Mouse (Mus musculus) CH12.LX (cell line): ENCODE results near the gene Btbd9. TPM values are rescaled to one million over a fixed set of nuclear protein-coding genes. Genes with fewer than 3 reads are reported as not detected.

ENCODE experiments used
- DNase-seq: peaks from one replicate; pipeline ENCODE4 v3.0.0-alpha.2; 2013; ENCODE audit errors: extremely low read depth
- H3K27ac ChIP-seq: 2 replicates; pipeline ENCODE4 v1.5.1; 2012; ENCODE audit warnings: low read depth, mild to moderate bottlenecking, control low read depth, moderate library complexity; ENCODE audit not compliant: insufficient read depth
- H3K27me3 ChIP-seq: replicated peaks from 2 replicates; pipeline ENCODE3; 2012; ENCODE audit warnings: inconsistent platforms
- H3K36me3 ChIP-seq, 2 experiments: replicated peaks in 1 of 2; 2 replicates each; pipeline versions ENCODE3 to v1.6.1; 2012; ENCODE audit warnings: inconsistent platforms in 1 of 2, low read length in 1 of 2, mild to moderate bottlenecking in 1 of 2, mixed read lengths in 1 of 2, moderate library complexity in 1 of 2; ENCODE audit not compliant: control insufficient read depth in 1 of 2, insufficient read depth in 1 of 2
- H3K4me1 ChIP-seq, 2 experiments: 2 replicates each; pipeline ENCODE4 v1.6.1; 2012; ENCODE audit warnings: inconsistent platforms in 1 of 2, moderate library complexity in 1 of 2; ENCODE audit not compliant: insufficient read depth in 2 of 2, control insufficient read depth in 1 of 2
- H3K4me2 ChIP-seq: 2 replicates; pipeline ENCODE4 v1.6.1; 2012; ENCODE audit warnings: low read depth, mild to moderate bottlenecking, control low read depth; ENCODE audit not compliant: poor library complexity, insufficient read depth, severe bottlenecking
- H3K4me3 ChIP-seq, 3 experiments: fragments of 150-350 bp in 1 of 3; sonication (generic) in 1 of 3; replicated peaks in 1 of 3; 2 replicates each; pipeline versions ENCODE3 to v1.5.1; 2011 to 2012; ENCODE audit warnings: low read depth in 2 of 3, low read length in 2 of 3, mild to moderate bottlenecking in 2 of 3, moderate library complexity in 2 of 3, control low read depth in 1 of 3, improper control_type of control experiment in 1 of 3, inconsistent platforms in 1 of 3, mixed read lengths in 1 of 3; ENCODE audit not compliant: poor library complexity in 1 of 3
- H3K79me2 ChIP-seq: replicated peaks from 2 replicates; pipeline ENCODE4 v1.6.1; 2012; ENCODE audit warnings: mild to moderate bottlenecking, moderate library complexity; ENCODE audit not compliant: control insufficient read depth, poor library complexity, insufficient read depth, severe bottlenecking; ENCODE audit errors: extremely low read depth
- H3K9ac ChIP-seq: 2 replicates; pipeline ENCODE4 v1.6.1; 2012; ENCODE audit warnings: low read depth, mild to moderate bottlenecking, control low read depth, moderate library complexity; ENCODE audit not compliant: insufficient read depth
- H3K9me3 ChIP-seq: replicated peaks from 2 replicates; pipeline ENCODE3; 2012; ENCODE audit warnings: low read length, inconsistent platforms, mixed read lengths
- E2F4 ChIP-seq: IDR thresholded peaks from 2 replicates; pipeline ENCODE4 v1.6.1; 2011; ENCODE audit warnings: low read depth, low read length, improper control_type of control experiment; ENCODE audit not compliant: insufficient replicate concordance
- ELF1 ChIP-seq: IDR thresholded peaks from 2 replicates; pipeline ENCODE4 v1.6.1; 2014; ENCODE audit warnings: low read depth, mild to moderate bottlenecking, inconsistent platforms, low read length, improper control_type of control experiment
- GABPA ChIP-seq: IDR thresholded peaks from 2 replicates; pipeline ENCODE4 v1.6.1; 2012; ENCODE audit warnings: low read depth, low read length, improper control_type of control experiment, inconsistent platforms; ENCODE audit not compliant: insufficient replicate concordance
- IRF4 ChIP-seq: IDR thresholded peaks from 2 replicates; pipeline ENCODE4 v1.6.1; 2014; ENCODE audit warnings: low read depth, mild to moderate bottlenecking, inconsistent platforms, low read length, improper control_type of control experiment
- JUND ChIP-seq: conservative IDR thresholded peaks from 2 replicates; pipeline ENCODE4 v1.6.1; 2011; ENCODE audit warnings: low read depth, low read length, improper control_type of control experiment
- MAX ChIP-seq: IDR thresholded peaks from 2 replicates; pipeline ENCODE4 v1.6.1; 2011; ENCODE audit warnings: low read length, improper control_type of control experiment
- MAZ ChIP-seq: IDR thresholded peaks from 2 replicates; pipeline ENCODE4 v1.6.1; 2012; ENCODE audit warnings: low read depth, mild to moderate bottlenecking, inconsistent platforms, low read length, improper control_type of control experiment, moderate library complexity
- MEF2A ChIP-seq: IDR thresholded peaks from 2 replicates; pipeline ENCODE4 v1.6.1; 2014; ENCODE audit warnings: low read depth, mild to moderate bottlenecking, inconsistent platforms, low read length, improper control_type of control experiment, borderline replicate concordance
- MYC ChIP-seq: IDR thresholded peaks from 2 replicates; pipeline ENCODE4 v1.6.1; 2011; ENCODE audit warnings: low read depth, mild to moderate bottlenecking, improper control_type of control experiment, low read length
- PAX5 ChIP-seq: IDR thresholded peaks from 2 replicates; pipeline ENCODE4 v1.6.1; 2012; ENCODE audit warnings: low read length, inconsistent platforms, mixed read lengths
- SIN3A ChIP-seq: IDR thresholded peaks from 2 replicates; pipeline ENCODE4 v1.6.1; 2012; ENCODE audit warnings: low read length, improper control_type of control experiment, inconsistent platforms
- UBTF ChIP-seq: IDR thresholded peaks from 2 replicates; pipeline ENCODE4 v1.6.1; 2012; ENCODE audit warnings: low read depth, mild to moderate bottlenecking, inconsistent platforms, low read length, improper control_type of control experiment, moderate library complexity
- ZC3H11A ChIP-seq: IDR thresholded peaks from 2 replicates; pipeline ENCODE4 v1.6.1; 2012; ENCODE audit warnings: low read depth, mild to moderate bottlenecking, inconsistent platforms, low read length, improper control_type of control experiment
- ZKSCAN1 ChIP-seq: IDR thresholded peaks from 2 replicates; pipeline ENCODE4 v1.6.1; 2012; ENCODE audit warnings: low read depth, inconsistent platforms, low read length, improper control_type of control experiment, borderline replicate concordance
- ZNF384 ChIP-seq: IDR thresholded peaks from 2 replicates; pipeline ENCODE4 v1.6.1; 2012; ENCODE audit warnings: low read depth, low read length, improper control_type of control experiment, inconsistent platforms
- dilution Hi-C: fragments of 300-500 bp; cut with MboI; formaldehyde crosslinking; loops from 2 replicates; pipeline ENCODE4 v1.14.3; 2020; ENCODE audit warnings: low sequenced_read_pairs; ENCODE audit not compliant: extremely low pct_unique_long_range_greater_than_20kb, extremely low pct_ligation_motif_present
- in situ Hi-C: fragments of 300-500 bp; cut with MboI; formaldehyde crosslinking; loops from 3 replicates; pipeline ENCODE4 v1.14.3; 2019; ENCODE audit warnings: low sequenced_read_pairs, low pct_ligation_motif_present, low pct_unique_long_range_greater_than_20kb, mixed read lengths
- polyA plus RNA-seq: library from polyadenylated mRNA; unstranded; fragments of >175 nt; gene quantifications from 2 replicates; pipeline ENCODE4 v1.2.1, GENCODE M21; 2012; ENCODE audit warnings: low read depth; ENCODE audit not compliant: insufficient read length
- total RNA-seq, 2 experiments: library from RNA; depleted of rRNA; stranded (reverse); fragments of 300-350 nt in 1 of 2; fragments of >200 nt in 1 of 2; gene quantifications; 2 replicates each; pipeline ENCODE4 v1.2.3; 2012 to 2014

Btbd9 gene
- total and polyA plus RNA-seq, 3 experiments = 19.3 to 25.4 (median 20.0) TPM

GRCm38 (mm10) chr17:30241061-30241460, 335.2 kb downstream of the Btbd9 start:
- Histone ChIP-seq H3K9me3 (no peaks in the 10 kb centered on the region), H3K4me2 (no peak overlapping the region), H3K27ac (no peak overlapping the region), H3K79me2 (no peaks in the 10 kb centered on the region), H3K4me1 (peaks cover 0 to 14% of the 10 kb centered on the region in 2 experiments; a peak in 2 of 4 replicates), H3K4me3 (no peak overlapping the region), H3K27me3 (no peaks in the 10 kb centered on the region), H3K36me3 (peaks cover 0 to 28% of the 10 kb centered on the region in 2 experiments), H3K9ac (no peak overlapping the region)
- in situ Hi-C loops = loop anchor here (25.0 kb wide), 1 partner anchor 196 kb away; no protein-coding TSS in a partner anchor
- no peak for TF ChIP-seq PAX5
- dilution Hi-C loops = no loop called here
- no peak for DNase-seq

DNA sequence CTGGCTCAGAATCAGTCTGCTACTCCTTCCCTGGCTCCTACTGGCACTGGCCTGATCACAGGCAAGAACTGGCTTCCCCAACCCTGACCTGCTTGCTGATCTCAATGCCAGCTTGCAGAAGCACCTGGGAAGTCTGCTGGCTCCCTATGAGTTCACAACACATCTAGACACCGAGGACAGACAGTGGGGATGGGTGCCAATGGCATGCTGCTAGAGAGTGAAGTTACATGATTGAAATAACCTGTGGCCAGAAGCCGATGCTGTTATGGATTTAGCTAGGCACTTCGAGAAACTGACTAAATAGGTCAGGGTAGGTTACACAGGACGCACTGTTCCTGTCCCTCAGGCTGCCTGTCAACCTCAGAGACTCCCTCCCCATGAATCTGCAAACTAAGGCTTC, 335.6 kb downstream of the Btbd9 start:
- Histone ChIP-seq H3K27ac (no peak overlapping the region), H3K27me3 (no peaks in the 10 kb centered on the region), H3K36me3 (peaks cover 0 to 27% of the 10 kb centered on the region in 2 experiments), H3K9me3 (no peaks in the 10 kb centered on the region), H3K4me3 (no peak overlapping the region), H3K4me2 (no peak overlapping the region), H3K4me1 (peaks cover 0 to 14% of the 10 kb centered on the region in 2 experiments; a peak in 2 of 4 replicates), H3K9ac (no peak overlapping the region), H3K79me2 (no peaks in the 10 kb centered on the region)
- TF ChIP-seq IRF4 (no peak), SIN3A (no peak), ZKSCAN1 (no peak), MEF2A (no peak), MAX (no peak), PAX5 (no peak), JUND (no peak), ZNF384 (no peak), ELF1 (no peak), UBTF (no peak), E2F4 (no peak), ZC3H11A (no peak), GABPA (no peak)
- dilution Hi-C loops = no loop called here
- DNase-seq = no peak
- in situ Hi-C loops = loop anchor here (25.0 kb wide), 1 partner anchor 197 kb away; no protein-coding TSS in a partner anchor

DNA sequence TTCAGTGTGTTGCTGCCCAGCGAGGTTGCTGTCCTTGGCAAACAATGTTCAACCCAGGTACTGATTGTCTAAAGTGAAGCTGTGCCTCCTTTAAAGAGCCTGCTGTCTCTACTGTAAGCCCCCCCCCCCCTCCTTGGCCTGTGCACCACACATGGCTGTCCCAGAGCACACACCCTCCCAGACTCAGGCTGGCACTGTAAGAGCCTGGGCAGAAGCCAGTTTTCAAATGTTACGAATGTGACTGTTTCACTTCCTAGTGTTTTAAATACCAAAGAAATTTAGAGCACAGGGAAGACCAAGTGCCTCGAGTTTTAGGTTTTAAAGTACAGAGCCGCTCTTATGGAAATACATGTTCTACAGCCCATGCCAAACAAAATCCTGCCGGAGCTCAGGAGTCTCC, 336.8 kb downstream of the Btbd9 start:
- in situ Hi-C loops (loop anchor here (25.0 kb wide), 1 partner anchor 198 kb away; no protein-coding TSS in a partner anchor), dilution Hi-C loops (no loop called here)
- no peak overlapping the region for H3K4me3 ChIP-seq
- H3K36me3 ChIP-seq = peaks cover 0 to 28% of the 10 kb centered on the region in 2 experiments
- no peak overlapping the region for H3K4me2 ChIP-seq
- TF ChIP-seq ZC3H11A (no peak), GABPA (no peak), MYC (no peak), MAZ (no peak), MAX (no peak), ZKSCAN1 (no peak)
- H3K4me1 ChIP-seq = peaks cover 0 to 14% of the 10 kb centered on the region in 2 experiments; a peak in 2 of 4 replicates
- H3K9ac ChIP-seq = no peak overlapping the region
- H3K79me2 ChIP-seq = no peaks in the 10 kb centered on the region
- DNase-seq = no peak
- no peaks in the 10 kb centered on the region for H3K9me3 ChIP-seq
- no peaks in the 10 kb centered on the region for H3K27me3 ChIP-seq
- H3K27ac ChIP-seq = no peak overlapping the region
